37 mouse cellular contexts compared by ENCODE assay signal in the genomic region with DNA sequence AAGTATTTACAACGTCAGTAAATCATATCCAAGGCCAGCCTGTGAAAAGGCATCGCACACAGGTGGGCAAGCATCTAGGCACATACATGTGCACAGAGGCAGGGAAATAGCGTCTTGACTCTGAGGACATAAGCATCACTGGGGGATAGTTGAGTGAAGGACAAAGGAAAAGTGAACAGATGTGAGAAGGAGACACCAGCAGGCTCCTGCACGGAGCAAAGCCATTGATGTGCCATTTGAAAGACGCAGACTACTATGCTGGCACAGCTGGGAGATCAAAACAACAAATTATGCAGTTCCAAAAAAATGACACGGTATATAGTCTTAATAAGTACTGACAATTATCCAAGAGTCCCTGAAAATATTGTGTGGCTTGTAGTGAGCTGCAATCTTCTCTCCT. TPM values are rescaled to one million over a fixed set of nuclear protein-coding genes. Genes with fewer than 3 reads are reported as not detected.
"Had no signal": no experiment of that assay in that cellular context is flagged by ENCODE, and none has a peak within 500 bp of the region (broad histone marks: within the 10 kb centered on the region; RNA-seq: fewer than 3 reads in every experiment).

No protein-coding gene starts in this region.

- H3K4me3 ChIP-seq: forebrain, embryonic 15.5 days; heart, embryonic 13.5 days; heart, embryonic 15.5 days; hindbrain, embryonic 12.5 days; kidney, embryonic 15.5 days; limb, embryonic 13.5 days; limb, embryonic 15.5 days had no signal

- H3K27ac ChIP-seq: forebrain, embryonic 15.5 days; heart, embryonic 13.5 days; heart, embryonic 15.5 days; hindbrain, embryonic 12.5 days; hindbrain, embryonic 14.5 days; hindbrain, postnatal 0 days; kidney, embryonic 15.5 days; kidney, postnatal 0 days; limb, embryonic 13.5 days; limb, embryonic 15.5 days had no signal

- H3K9ac ChIP-seq: forebrain, embryonic 15.5 days; forebrain, postnatal 0 days; heart, embryonic 13.5 days; heart, embryonic 15.5 days; hindbrain, embryonic 12.5 days; hindbrain, embryonic 14.5 days; kidney, embryonic 15.5 days; limb, embryonic 13.5 days; limb, embryonic 15.5 days had no signal

- H3K36me3 ChIP-seq: forebrain, embryonic 15.5 days; heart, embryonic 13.5 days; heart, embryonic 15.5 days; hindbrain, embryonic 12.5 days; kidney, embryonic 15.5 days; limb, embryonic 13.5 days; limb, embryonic 15.5 days had no signal

- ATAC-seq: forebrain, embryonic 15.5 days; forebrain, postnatal 0 days; hindbrain, postnatal 0 days; intestine, embryonic 16.5 days had no signal

- DNase-seq: forebrain, postnatal 0 days; gastrocnemius, postnatal 14 days; gastrocnemius, postnatal 36 days; heart, adult 18-20 months; heart, postnatal 14 days; heart, postnatal 36 days; kidney, adult 11 months; kidney, adult 2 months; kidney, adult 9 months; kidney, postnatal 14 days; kidney, postnatal 36 days; layer of hippocampus, adult 9-11 months; layer of hippocampus, postnatal 36 days; left cerebral cortex, postnatal 4 days had no signal

- H3K27me3 ChIP-seq: forebrain, embryonic 15.5 days; heart, embryonic 15.5 days; hindbrain, embryonic 12.5 days; kidney, embryonic 15.5 days; limb, embryonic 13.5 days had no signal

- H3K9me3 ChIP-seq: forebrain, embryonic 15.5 days; heart, embryonic 13.5 days; heart, embryonic 15.5 days; hindbrain, embryonic 12.5 days; kidney, embryonic 15.5 days; limb, embryonic 13.5 days; limb, embryonic 15.5 days had no signal

- H3K4me1 ChIP-seq: forebrain, embryonic 15.5 days; hindbrain, embryonic 12.5 days had no signal

- H3K4me2 ChIP-seq: forebrain, embryonic 15.5 days; heart, embryonic 11.5 days; heart, embryonic 13.5 days; heart, embryonic 15.5 days; hindbrain, embryonic 12.5 days; hindbrain, embryonic 14.5 days; kidney, embryonic 15.5 days; limb, embryonic 13.5 days; limb, embryonic 15.5 days had no signal

RNA-seq across cellular contexts. Expression of gene Pon1, which starts 6.2 kb away (rescaled TPM):
- total RNA-seq: gastrocnemius, postnatal 14 days; heart, adult 8-10 months; hematopoietic stem cell, adult 5-6 weeks; layer of hippocampus, adult 18-20 months; layer of hippocampus, adult 8-10 months; layer of hippocampus, postnatal 36 days; left cerebral cortex, adult 18-20 months; left cerebral cortex, adult 8-10 months; left cerebral cortex, postnatal 10 days; left cerebral cortex, postnatal 25 days; left cerebral cortex, postnatal 4 days had no signal
- polyA plus RNA-seq: heart, embryonic 13.5 days; heart, embryonic 15.5 days; heart, postnatal 0 days; hindbrain, embryonic 12.5 days; intestine, embryonic 14.5 days; intestine, embryonic 16.5 days; kidney, embryonic 15.5 days; limb, embryonic 11.5 days; limb, embryonic 13.5 days had no signal
